Mouse (Mus musculus) lung, postnatal 25 days (tissue): Measurements from ENCODE around the gene Jun.
A peak's percentile ranks its signal among the peaks of the same experiment; 100 is the strongest.

ENCODE experiments used
- DNase-seq: peaks from one replicate; pipeline ENCODE4 v3.0.0; 2022; ENCODE audit warnings: low spot score

The Jun gene

GRCm38 (mm10) chr4:95052025-95052899 is at the start of gene Jun:
TSS of gene Jun (minus strand) at chr4:95052222.
- DNase-seq = peak; percentile 100

GRCm38 (mm10) chr4:95101684-95102083 is 49.7 kb upstream of the Jun start:
- DNase-seq = no peak

GRCm38 (mm10) chr4:95100694-95101093 is 48.7 kb upstream of the Jun start:
- DNase-seq = no peak

GRCm38 (mm10) chr4:95099373-95099772 is 47.4 kb upstream of the Jun start:
- DNase-seq = no peak

- DNase-seq = no peak
Observed at GRCm38 (mm10) chr4:95098722-95099097, 46.7 kb upstream of the Jun start.

GRCm38 (mm10) chr4:95097942-95098721 is 46.1 kb upstream of the Jun start:
- no peak for DNase-seq

DNA sequence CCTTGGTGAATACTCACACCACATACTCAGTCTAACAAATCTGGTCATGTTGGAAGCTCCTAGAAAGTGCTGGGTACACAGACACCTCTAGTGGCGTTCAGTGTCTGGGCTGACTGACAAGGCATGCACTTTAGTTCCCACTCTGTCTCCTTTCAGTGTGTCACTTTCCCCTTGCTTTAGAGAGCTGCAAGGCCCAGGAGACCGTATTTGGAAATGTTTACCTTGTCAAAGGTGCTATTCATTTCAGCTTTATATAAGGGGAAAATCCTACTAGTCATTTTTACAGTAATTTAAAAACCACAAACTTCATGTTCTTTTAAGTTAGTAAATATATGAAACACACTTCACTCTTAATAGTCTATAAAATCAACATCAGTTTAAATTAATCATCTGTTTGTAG is 44.7 kb upstream of the Jun start:
- no peak for DNase-seq

DNA sequence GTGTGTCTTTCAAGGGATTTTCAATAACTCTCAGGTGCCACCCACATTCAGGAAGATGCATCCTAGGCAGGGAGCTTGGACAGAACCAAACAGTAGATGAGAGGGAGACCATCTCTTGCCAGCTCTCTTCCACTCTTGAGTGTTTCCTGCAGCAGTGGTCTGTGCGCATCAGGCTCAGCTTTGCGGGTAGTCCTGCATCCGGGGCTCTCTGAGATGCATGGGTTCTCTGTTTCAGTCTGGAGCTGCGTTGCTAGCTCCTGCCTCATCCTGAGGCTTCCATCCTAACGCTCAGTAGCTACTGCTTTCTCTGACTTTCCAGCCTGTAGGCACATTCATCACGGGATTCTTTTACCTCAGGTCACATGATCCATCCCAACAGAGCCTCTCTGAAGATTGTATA is 43.9 kb upstream of the Jun start:
- DNase-seq = no peak

GRCm38 (mm10) chr4:95095355-95095754 is 43.3 kb upstream of the Jun start:
- no peak for DNase-seq

DNA sequence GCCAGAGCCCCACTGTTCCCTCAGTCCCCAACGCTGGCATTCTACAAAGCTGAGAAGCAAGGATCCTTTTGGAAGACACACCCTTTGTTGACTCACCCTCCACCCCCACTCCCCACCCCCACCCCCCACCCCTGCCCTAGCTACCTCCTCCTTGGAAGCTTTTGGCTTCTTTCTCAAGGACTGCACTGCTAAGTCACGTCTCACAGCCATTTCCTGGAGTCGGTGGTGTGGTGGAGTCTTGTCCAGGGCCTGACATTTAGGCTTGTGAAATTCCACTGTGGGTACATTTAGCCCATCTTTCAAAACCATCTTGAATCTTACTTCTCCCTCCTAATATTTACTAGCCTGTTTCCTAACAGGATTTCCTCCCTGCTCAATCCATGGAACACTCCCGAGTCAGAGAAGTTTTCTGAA is 42.7 kb upstream of the Jun start:
- DNase-seq = peak; percentile 84

DNA sequence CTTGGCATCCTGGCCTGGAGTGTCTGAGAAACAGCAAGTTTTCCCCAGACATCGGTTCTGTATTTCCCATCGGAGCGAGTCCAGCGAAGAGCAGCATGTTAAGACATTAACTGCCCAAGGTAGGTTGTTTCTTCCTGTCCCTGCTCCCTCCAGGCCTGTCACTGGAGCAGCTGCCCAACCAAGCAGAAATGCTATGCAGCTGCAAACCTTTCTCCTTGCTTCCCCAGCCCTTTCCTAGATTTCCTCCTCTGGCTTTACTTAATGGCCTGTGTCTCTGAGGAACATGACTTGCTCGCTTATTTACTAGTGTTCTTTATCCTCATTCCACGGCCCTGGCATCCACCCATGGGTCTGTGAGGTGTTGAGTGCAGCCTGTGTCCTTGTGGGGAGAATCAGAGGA is 41.6 kb upstream of the Jun start:
- DNase-seq = no peak

DNA sequence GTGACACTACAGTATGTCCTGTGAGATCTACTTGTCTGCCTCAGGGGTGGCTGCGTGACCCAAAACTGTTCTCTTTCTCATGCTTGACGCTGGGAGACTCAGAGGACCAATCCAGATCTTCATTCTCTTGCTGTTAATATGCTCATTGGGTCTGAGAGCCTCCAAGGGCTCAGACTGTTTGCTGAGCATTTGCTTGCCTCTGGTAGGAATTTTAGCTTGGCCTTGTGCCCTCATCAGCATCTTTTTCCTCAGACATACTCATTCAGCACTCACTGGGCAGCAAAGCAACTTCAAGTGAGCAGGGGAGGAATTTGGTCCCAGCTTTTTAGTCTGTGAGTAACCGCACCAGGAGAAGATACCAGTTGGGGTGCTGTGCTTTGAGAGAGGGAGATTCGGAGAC is 40.5 kb upstream of the Jun start:
- DNase-seq = no peak

DNA sequence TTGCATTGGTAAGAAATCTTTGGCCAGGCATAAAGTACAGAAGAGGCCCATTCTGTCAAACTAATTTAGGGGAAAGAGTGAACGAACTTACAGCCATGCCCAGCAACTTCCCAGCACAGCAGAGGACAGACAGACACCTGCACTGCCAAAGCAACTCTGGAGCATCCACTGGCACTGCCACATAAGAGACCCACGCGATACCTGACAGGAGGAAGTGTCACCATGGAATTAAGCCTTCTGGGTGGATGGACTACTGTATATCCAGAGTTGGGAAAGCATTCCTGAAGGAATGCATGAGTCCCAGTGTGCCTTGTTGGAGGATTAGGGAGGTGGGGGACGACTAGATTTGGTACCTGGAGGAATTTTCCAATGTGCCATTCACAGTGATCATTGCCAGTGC is 39.5 kb upstream of the Jun start:
- DNase-seq = no peak

DNA sequence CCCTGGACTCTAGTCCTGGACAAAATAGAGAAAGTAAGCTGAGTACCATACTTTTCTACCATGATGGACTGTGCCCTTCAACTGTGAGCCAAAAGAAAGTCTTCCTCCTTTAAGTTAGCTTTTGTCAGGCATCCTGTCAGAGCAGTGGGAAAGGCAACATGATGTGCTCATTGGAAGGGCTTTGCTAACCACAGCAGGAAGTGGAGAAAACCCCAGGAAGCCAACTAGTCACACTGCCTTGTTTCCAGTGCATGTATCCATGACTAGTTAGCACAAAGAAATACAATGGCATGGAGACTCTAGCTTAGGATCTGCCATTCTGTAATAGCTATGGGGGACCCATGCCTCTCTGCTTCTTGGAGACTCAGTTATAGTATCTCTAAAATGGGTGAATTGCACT is 37.9 kb upstream of the Jun start:
- DNase-seq = no peak

GRCm38 (mm10) chr4:95089053-95089452 is 37.0 kb upstream of the Jun start:
- no peak for DNase-seq

GRCm38 (mm10) chr4:95083957-95084356 is 31.9 kb upstream of the Jun start:
- DNase-seq = no peak

- no peak for DNase-seq
Observed at GRCm38 (mm10) chr4:95083191-95083729, 31.2 kb upstream of the Jun start.

DNA sequence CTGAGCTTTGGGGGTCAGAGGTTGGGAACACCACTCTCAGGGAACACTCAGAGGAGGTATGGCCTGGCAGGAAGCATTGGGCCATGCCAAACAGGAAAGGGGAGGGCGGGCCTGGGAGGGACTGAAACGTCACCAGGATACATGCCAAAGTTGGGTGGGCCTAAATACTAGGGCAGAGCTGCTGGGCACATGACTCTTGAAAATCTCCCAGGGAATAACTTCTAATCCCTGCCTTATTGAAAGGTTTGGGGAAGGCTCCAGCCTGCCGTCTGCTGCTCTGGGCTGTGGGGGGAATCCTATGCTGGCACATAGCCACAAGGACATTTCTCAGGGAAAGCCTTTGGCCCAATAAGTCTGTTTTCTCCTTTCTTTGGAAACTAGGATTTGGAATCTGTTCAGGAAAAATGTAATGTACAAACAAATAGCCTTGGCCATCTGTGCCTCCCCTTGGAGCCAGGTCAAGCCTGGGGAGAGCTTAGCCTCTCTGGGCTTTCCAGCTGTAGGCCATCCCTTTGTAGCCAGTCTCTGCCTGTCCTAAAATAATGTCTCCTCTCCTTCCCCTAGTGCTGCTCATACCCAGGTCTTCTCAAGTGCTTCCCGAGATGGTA is 30.6 kb upstream of the Jun start:
- peak; percentile 84 for DNase-seq

GRCm38 (mm10) chr4:95081632-95082031 is 29.6 kb upstream of the Jun start:
- no peak for DNase-seq

GRCm38 (mm10) chr4:95078625-95079024 is 26.6 kb upstream of the Jun start:
- DNase-seq = no peak

GRCm38 (mm10) chr4:95076279-95076678 is 24.3 kb upstream of the Jun start:
- no peak for DNase-seq

GRCm38 (mm10) chr4:95075591-95076002 is 23.6 kb upstream of the Jun start:
- peak; percentile 68 for DNase-seq

- peak; percentile 55 for DNase-seq
Observed at GRCm38 (mm10) chr4:95074319-95074718, 22.3 kb upstream of the Jun start.
